Mouse (Mus musculus): ENCODE measurements at regions not wholly inside any gene's neighbourhood (a gene's known extent, or its start where the extent isn't known, plus 50 kb on each side); places are given as distances from the start of the nearest gene placed in this dataset.

GRCm38 (mm10) chr8:90513102-90513501, 165.0 kb upstream of the Tox3 start:
- no peaks in the 10 kb centered on the region for H3K27me3 ChIP-seq (ENCODE audit: control insufficient read depth in 1 of 2, insufficient read depth in 2 of 2, low read length in 2 of 2)
- DNase-seq (ENCODE audit: low read depth, low spot score) = no peak
- H3K36me3 ChIP-seq (ENCODE audit: control insufficient read depth in 1 of 2, insufficient read depth in 2 of 2, low read length in 2 of 2) = no peaks in the 10 kb centered on the region
- H3K4me1 ChIP-seq (ENCODE audit: control insufficient read depth in 1 of 2, insufficient read depth in 2 of 2, low read length in 2 of 2) = no peaks in the 10 kb centered on the region
- H3K27ac ChIP-seq (ENCODE audit: control insufficient read depth, low read depth, low read length) = no peak overlapping the region
- no peak overlapping the region for H3K4me3 ChIP-seq (ENCODE audit: control insufficient read depth in 1 of 2, insufficient read depth in 1 of 2, low read depth in 2 of 2, low read length in 2 of 2)
- H3K79me2 ChIP-seq (ENCODE audit: control insufficient read depth, insufficient read depth, low read length, poor library complexity) = no peaks in the 10 kb centered on the region
- TF ChIP-seq MYB (IDR thresholded peaks at IDR 0.05; ENCODE audit: low read depth, low read length) = no peak
- no peak for TF ChIP-seq NRF1 (IDR thresholded peaks at IDR 0.05; ENCODE audit: insufficient read depth, low read depth, low read length, poor library complexity, severe bottlenecking)
- TF ChIP-seq MAX (IDR thresholded peaks at IDR 0.05; ENCODE audit: low read length) = no peak
- TF ChIP-seq RCOR1 (IDR thresholded peaks at IDR 0.05; ENCODE audit: low read depth, low read length) = no peak
- TF ChIP-seq SIN3A (IDR thresholded peaks at IDR 0.05; ENCODE audit: low read length) = no peak
- no peak for TF ChIP-seq E2F4 (IDR thresholded peaks at IDR 0.05; ENCODE audit: borderline replicate concordance, low read depth, low read length)
- no peak for TF ChIP-seq POLR2AphosphoS5 (IDR thresholded peaks at IDR 0.05; ENCODE audit: borderline replicate concordance, low read depth, low read length)
- no peak for TF ChIP-seq MEF2A (IDR thresholded peaks at IDR 0.05; ENCODE audit: extremely low read depth, insufficient replicate concordance, low read depth, low read length, poor library complexity, severe bottlenecking)
- TF ChIP-seq ZMIZ1 (IDR thresholded peaks at IDR 0.05; ENCODE audit: low read depth, low read length) = no peak
- no peak for TF ChIP-seq NELFE (IDR thresholded peaks at IDR 0.05; ENCODE audit: low read depth, low read length)
- no peak for TF ChIP-seq GATA1 (IDR thresholded peaks at IDR 0.05; ENCODE audit: low read depth, low read length)
- TF ChIP-seq BHLHE40 (IDR thresholded peaks at IDR 0.05; ENCODE audit: borderline replicate concordance, low read depth, low read length) = no peak
- no peak for TF ChIP-seq ETS1 (IDR thresholded peaks at IDR 0.05; ENCODE audit: low read depth, low read length)
- TF ChIP-seq RAD21 (IDR thresholded peaks at IDR 0.05; ENCODE audit: low read depth, low read length) = no peak
- no peak for TF ChIP-seq ELF1 (IDR thresholded peaks at IDR 0.05; ENCODE audit: low read depth, low read length)
- TF ChIP-seq CHD1 (IDR thresholded peaks at IDR 0.05; ENCODE audit: low read depth, low read length) = no peak
- no peak for TF ChIP-seq TAL1 (IDR thresholded peaks at IDR 0.05; ENCODE audit: low read length)
- TF ChIP-seq ZC3H11A (IDR thresholded peaks at IDR 0.05; ENCODE audit: low read depth, low read length) = no peak
- no peak for TF ChIP-seq USF2 (IDR thresholded peaks at IDR 0.05; ENCODE audit: borderline replicate concordance in 1 of 2, insufficient read depth in 1 of 2, low read depth in 1 of 2, low read length in 2 of 2)
- no peak for TF ChIP-seq POLR2AphosphoS2 (IDR thresholded peaks at IDR 0.05; ENCODE audit: low read length)
- no peaks in the 10 kb centered on the region for H3K9me3 ChIP-seq (replicated peaks; ENCODE audit: insufficient read depth, low read length)
- no peak overlapping the region for H3K9ac ChIP-seq (ENCODE audit: control insufficient read depth, low read depth, low read length, poor library complexity, severe bottlenecking)

GRCm38 (mm10) chr8:90512594-90512993, 164.5 kb upstream of the Tox3 start:
- no peak overlapping the region for H3K9ac ChIP-seq (ENCODE audit: control insufficient read depth, low read depth, low read length, poor library complexity, severe bottlenecking)
- no peaks in the 10 kb centered on the region for H3K27me3 ChIP-seq (ENCODE audit: control insufficient read depth in 1 of 2, insufficient read depth in 2 of 2, low read length in 2 of 2)
- no peak overlapping the region for H3K27ac ChIP-seq (ENCODE audit: control insufficient read depth, low read depth, low read length)
- TF ChIP-seq POLR2AphosphoS2 (IDR thresholded peaks at IDR 0.05; ENCODE audit: low read length) (no peak), MXI1 (IDR thresholded peaks at IDR 0.05; ENCODE audit: low read depth, low read length) (no peak), ZMIZ1 (IDR thresholded peaks at IDR 0.05; ENCODE audit: low read depth, low read length) (no peak), CHD2 (IDR thresholded peaks at IDR 0.05; ENCODE audit: low read length) (no peak), ZNF384 (IDR thresholded peaks at IDR 0.05; ENCODE audit: low read depth, low read length) (no peak), ETS1 (IDR thresholded peaks at IDR 0.05; ENCODE audit: low read depth, low read length) (no peak), ZC3H11A (IDR thresholded peaks at IDR 0.05; ENCODE audit: low read depth, low read length) (no peak)
- no peak overlapping the region for H3K4me3 ChIP-seq (ENCODE audit: control insufficient read depth in 1 of 2, insufficient read depth in 1 of 2, low read depth in 2 of 2, low read length in 2 of 2)
- DNase-seq (ENCODE audit: low read depth, low spot score) = no peak
- H3K79me2 ChIP-seq (ENCODE audit: control insufficient read depth, insufficient read depth, low read length, poor library complexity) = no peaks in the 10 kb centered on the region
- no peaks in the 10 kb centered on the region for H3K36me3 ChIP-seq (ENCODE audit: control insufficient read depth in 1 of 2, insufficient read depth in 2 of 2, low read length in 2 of 2)
- no peaks in the 10 kb centered on the region for H3K4me1 ChIP-seq (ENCODE audit: control insufficient read depth in 1 of 2, insufficient read depth in 2 of 2, low read length in 2 of 2)
- H3K9me3 ChIP-seq (replicated peaks; ENCODE audit: insufficient read depth, low read length) = no peaks in the 10 kb centered on the region
